Mouse (Mus musculus) granulocyte monocyte progenitor cell, adult 5-6 weeks (primary cell): ENCODE measurements around the gene Slk. TPM values are rescaled to one million over a fixed set of nuclear protein-coding genes. Genes with fewer than 3 reads are reported as not detected.
A peak's percentile ranks its signal among the peaks of the same experiment; 100 is the strongest.

Source experiments
- ATAC-seq: replicated peaks from 2 replicates; pipeline ENCODE4 v1.8.0; 2016; ENCODE audit warnings: mild to moderate bottlenecking, moderate TSS enrichment, inconsistent platforms; ENCODE audit not compliant: poor library complexity, severe bottlenecking
- total RNA-seq, 2 experiments: library from RNA; stranded (forward) in 1 of 2; stranded (reverse) in 1 of 2; fragments of 200-712, 200-1000 nt in 1 of 2; fragments of >200 nt in 1 of 2; fragmentation: Nextera tagmentation in 1 of 2; gene quantifications; 2 replicates each; pipeline ENCODE4 v1.2.3; 2014 to 2017

The Slk gene
- total RNA-seq, 2 experiments from 2014 or later: 101 to 158 TPM

- no peak for ATAC-seq
Measured at GRCm38 (mm10) chr19:47646508-47647120, 67.1 kb downstream of the Slk start.

GRCm38 (mm10) chr19:47649071-47649470 lies 69.6 kb downstream of the Slk start:
- ATAC-seq: no peak

GRCm38 (mm10) chr19:47650366-47651159 lies 71.1 kb downstream of the Slk start:
- peak; percentile 22; the same call in 1 of the 2 replicates for ATAC-seq

- ATAC-seq: no peak
Measured at GRCm38 (mm10) chr19:47651160-47651480, 71.6 kb downstream of the Slk start.

GRCm38 (mm10) chr19:47652255-47652654 lies 72.8 kb downstream of the Slk start:
- ATAC-seq: no peak

- no peak for ATAC-seq
Measured at GRCm38 (mm10) chr19:47653173-47653572, 73.7 kb downstream of the Slk start.

- no peak for ATAC-seq
Measured at GRCm38 (mm10) chr19:47654896-47655295, 75.4 kb downstream of the Slk start.

- no peak for ATAC-seq
Measured at GRCm38 (mm10) chr19:47658914-47659535, 79.5 kb downstream of the Slk start.

- ATAC-seq: no peak
Measured at GRCm38 (mm10) chr19:47659765-47660408, 80.4 kb downstream of the Slk start.

GRCm38 (mm10) chr19:47667601-47668000 lies 88.1 kb downstream of the Slk start:
- ATAC-seq: no peak

- ATAC-seq: no peak
Measured at GRCm38 (mm10) chr19:47668399-47668798, 88.9 kb downstream of the Slk start.

GRCm38 (mm10) chr19:47674419-47674818 lies 94.9 kb downstream of the Slk start:
- peak; percentile 66 for ATAC-seq

- ATAC-seq: no peak
Measured at GRCm38 (mm10) chr19:47678675-47679074, 99.2 kb downstream of the Slk start.

- no peak for ATAC-seq
Measured at GRCm38 (mm10) chr19:47689592-47689991, 110.1 kb downstream of the Slk start.

- no peak for ATAC-seq
Measured at GRCm38 (mm10) chr19:47691994-47692393, 112.5 kb downstream of the Slk start, which contains the start of gene Col17a1. Gene Col17a1, minus strand, starts transcription at chr19:47692094.

Other genes with a start within 250 kb of the Slk start
- gene Sh3pxd2a, start 115.3 kb upstream of the Slk start, total RNA-seq (2014; fragmentation: Nextera tagmentation): 1.9 and 3.1 TPM in 2 replicates
- 1.1 and 1.2 TPM in 2 replicates for gene Sh3pxd2a, start 115.3 kb upstream of the Slk start, total RNA-seq (2017)
- 2.6 and 5.5 TPM in 2 replicates for gene Stn1, start 42.2 kb upstream of the Slk start, total RNA-seq (2014; fragmentation: Nextera tagmentation)
- 5.5 and 7.1 TPM in 2 replicates for gene Stn1, start 42.2 kb upstream of the Slk start, total RNA-seq (2017)
- gene Col17a1, start 112.4 kb downstream of the Slk start, total RNA-seq (2014; fragmentation: Nextera tagmentation): not detected in 2 replicates
- 0.22 TPM in 1 of 2 replicates, not detected in the other for gene Col17a1, start 112.4 kb downstream of the Slk start, total RNA-seq (2017)
- 78.1 and 85.9 TPM in 2 replicates for gene Sfr1, start 152.0 kb downstream of the Slk start, total RNA-seq (2014; fragmentation: Nextera tagmentation)
- gene Sfr1, start 152.0 kb downstream of the Slk start, total RNA-seq (2017): 149 and 165 TPM in 2 replicates